ENCODE assay signal across 25 mouse cellular contexts in genomic region chr16:58456445-58456844, GRCm38 (mm10). TPM values are rescaled to one million over a fixed set of nuclear protein-coding genes. Genes with fewer than 3 reads are reported as not detected.
DNase-seq lines count a peak whose midpoint lies in the region; ATAC-seq lines count a peak whose summit lies in the region.
"Had no signal": no experiment of that assay in that cellular context is flagged by ENCODE, and none has a peak within 500 bp of the region (broad histone marks: within the 10 kb centered on the region; RNA-seq: fewer than 3 reads in every experiment).

No protein-coding gene starts in this region.

- no peak overlapping the region for H3K4me2 ChIP-seq in heart, embryonic 13.5 days
- H3K4me2 ChIP-seq in kidney, embryonic 16.5 days (replicated peaks; ENCODE audit: low read depth, low read length) = no peak overlapping the region
- no peak overlapping the region for H3K4me2 ChIP-seq in liver, embryonic 13.5 days
- H3K4me2 ChIP-seq: embryonic facial prominence, embryonic 15.5 days; forebrain, embryonic 12.5 days; hindbrain, embryonic 12.5 days; intestine, embryonic 15.5 days; lung, embryonic 14.5 days had no signal

- no peak overlapping the region for H3K4me3 ChIP-seq in heart, embryonic 13.5 days
- H3K4me3 ChIP-seq in kidney, embryonic 16.5 days (ENCODE audit: low read length) = no peak overlapping the region
- no peak overlapping the region for H3K4me3 ChIP-seq in liver, embryonic 13.5 days (replicated peaks)
- H3K4me3 ChIP-seq: embryonic facial prominence, embryonic 10.5 days; embryonic facial prominence, embryonic 15.5 days; forebrain, embryonic 12.5 days; hindbrain, embryonic 12.5 days; intestine, embryonic 15.5 days had no signal

- no peak for DNase-seq in heart, postnatal 10 days
- DNase-seq in kidney, adult 11 months = no peak
- no peak for DNase-seq in liver, embryonic 13.5 days
- no peak for DNase-seq in gastrocnemius, postnatal 4 days (ENCODE audit: low spot score in 2 of 2)
- no peak for DNase-seq in cerebellum, adult 8-10 months
- DNase-seq: adrenal gland, postnatal 25 days; cerebellum, adult 18-20 months; cerebellum, postnatal 14 days; forebrain, postnatal 0 days; heart, postnatal 36 days; layer of hippocampus, postnatal 36 days; left cerebral cortex, postnatal 4 days; lung, embryonic 14.5 days; lung, postnatal 14 days; midbrain, embryonic 14.5 days; thymus, postnatal 4 days had no signal

- WGBS in heart, embryonic 13.5 days = 71% methylated on average over 5 of the region's 5 CpGs
- WGBS in kidney, embryonic 16.5 days = 74% methylated on average over 5 of the region's 5 CpGs
- WGBS in liver, embryonic 13.5 days (ENCODE audit: insufficient replicate concordance) = 55% methylated on average over 5 of the region's 5 CpGs

- peaks cover 56% of the 10 kb centered on the region for H3K4me1 ChIP-seq in heart, embryonic 13.5 days
- H3K4me1 ChIP-seq in kidney, embryonic 16.5 days (ENCODE audit: insufficient read depth, low read length) = 0 out of 2 replicates have a peak, but pooled peaks cover 3% of the 10 kb centered on the region
- H3K4me1 ChIP-seq in liver, embryonic 13.5 days (replicated peaks) = peaks cover 87% of the 10 kb centered on the region
- H3K4me1 ChIP-seq: embryonic facial prominence, embryonic 10.5 days; embryonic facial prominence, embryonic 15.5 days; forebrain, embryonic 12.5 days; hindbrain, embryonic 12.5 days; intestine, embryonic 15.5 days had no signal

- no peak for ATAC-seq in heart, embryonic 13.5 days (ENCODE audit: extremely low read depth, insufficient number of reproducible peaks, low FRiP score, low TSS enrichment)
- no peak for ATAC-seq in kidney, embryonic 16.5 days (ENCODE audit: low FRiP score, low TSS enrichment)
- ATAC-seq in liver, embryonic 13.5 days (ENCODE audit: low read depth) = no peak
- ATAC-seq: CD4-positive, CD25-positive, alpha-beta regulatory T cell, adult 4 months; forebrain, postnatal 0 days; hindbrain, postnatal 0 days; intestine, embryonic 15.5 days had no signal

- peaks cover 61% of the 10 kb centered on the region for H3K36me3 ChIP-seq in heart, embryonic 13.5 days
- H3K36me3 ChIP-seq in kidney, embryonic 16.5 days (ENCODE audit: insufficient read depth, low read length) = peaks cover 11% of the 10 kb centered on the region; the same call in 1 of the 2 replicates
- H3K36me3 ChIP-seq in liver, embryonic 13.5 days = peaks cover 8% of the 10 kb centered on the region
- H3K36me3 ChIP-seq: intestine, embryonic 15.5 days had no signal

- intact Hi-C loops in heart, postnatal 10 days (cut with DNase I) = no loop called here

- H3K27me3 ChIP-seq in heart, embryonic 13.5 days (replicated peaks) = no peaks in the 10 kb centered on the region
- H3K27me3 ChIP-seq in kidney, embryonic 16.5 days (ENCODE audit: insufficient read depth, low read length) = no peaks in the 10 kb centered on the region
- no peaks in the 10 kb centered on the region for H3K27me3 ChIP-seq in liver, embryonic 13.5 days
- H3K27me3 ChIP-seq: embryonic facial prominence, embryonic 15.5 days; forebrain, embryonic 12.5 days; hindbrain, embryonic 12.5 days; intestine, embryonic 15.5 days had no signal

- no peaks in the 10 kb centered on the region for H3K9me3 ChIP-seq in heart, embryonic 13.5 days
- no peaks in the 10 kb centered on the region for H3K9me3 ChIP-seq in kidney, embryonic 16.5 days (ENCODE audit: low read length)
- no peaks in the 10 kb centered on the region for H3K9me3 ChIP-seq in liver, embryonic 13.5 days (replicated peaks)
- H3K9me3 ChIP-seq: embryonic facial prominence, embryonic 10.5 days; embryonic facial prominence, embryonic 15.5 days; forebrain, embryonic 12.5 days; hindbrain, embryonic 12.5 days; intestine, embryonic 15.5 days had no signal

- H3K9ac ChIP-seq in heart, embryonic 13.5 days = no peak overlapping the region
- no peak overlapping the region for H3K9ac ChIP-seq in kidney, embryonic 16.5 days (replicated peaks; ENCODE audit: low read length)
- H3K9ac ChIP-seq in liver, embryonic 13.5 days = peak overlapping the region; percentile 43
- H3K9ac ChIP-seq: embryonic facial prominence, embryonic 15.5 days; forebrain, embryonic 12.5 days; forebrain, postnatal 0 days; hindbrain, embryonic 12.5 days; intestine, embryonic 15.5 days; lung, embryonic 14.5 days had no signal

- peak overlapping the region; percentile 2; the same call in 1 of the 2 replicates for H3K27ac ChIP-seq in heart, embryonic 13.5 days (replicated peaks)
- peak overlapping the region; percentile 35; the same call in 1 of the 2 replicates for H3K27ac ChIP-seq in kidney, embryonic 16.5 days (ENCODE audit: low read length)
- peak overlapping the region; percentile 77 for H3K27ac ChIP-seq in liver, embryonic 13.5 days
- H3K27ac ChIP-seq: embryonic facial prominence, embryonic 10.5 days; embryonic facial prominence, embryonic 15.5 days; forebrain, embryonic 12.5 days; hindbrain, embryonic 12.5 days; hindbrain, postnatal 0 days; intestine, embryonic 15.5 days had no signal

RNA-seq across cellular contexts. Expression of gene Dcbld2, which starts 48.2 kb away (rescaled TPM):
- 8.0 and 8.5 TPM in 2 replicates for polyA plus RNA-seq in heart, embryonic 13.5 days (2015; fragmentation: Nextera tagmentation; extraction: Ambion mirVana)
- total RNA-seq in heart, postnatal 10 days (2021) = 10 to 100 TPM; 21.2 to 26.2 TPM
- polyA plus RNA-seq in kidney, embryonic 16.5 days (2015; fragmentation: Nextera tagmentation; extraction: Ambion mirVana) = 4.1 and 5.3 TPM in 2 replicates
- polyA plus RNA-seq in liver, embryonic 13.5 days (2015; fragmentation: Nextera tagmentation; extraction: Ambion mirVana) = 1.1 TPM in 2 replicates
- 10 to 100 TPM; 21.8 to 23.2 TPM for total RNA-seq in gastrocnemius, postnatal 4 days (2021)

Comparison
In these comparisons a context has a peak if more than half of its experiments do, and no peak if none do; other contexts are left out.
1. H3K27ac ChIP-seq: peak in every context shown above with its lines; median percentile 77 in liver, embryonic 13.5 days; 35 in kidney, embryonic 16.5 days; 2 in heart, embryonic 13.5 days.